Mouse (Mus musculus) cerebellum, adult 2 months (tissue): Measurements from ENCODE around the gene Lysmd1. TPM values are rescaled to one million over a fixed set of nuclear protein-coding genes. Genes with fewer than 3 reads are reported as not detected.

Experiments
- DNase-seq, 2 experiments: peaks; one replicate each; pipeline ENCODE4 v3.0.0; 2021
- H3K27ac ChIP-seq: fragments of 200-500 bp; 2 replicates; pipeline ENCODE4 v1.5.1; 2012; ENCODE audit warnings: low read length, control low read depth, inconsistent platforms; ENCODE audit not compliant: insufficient read depth
- H3K27me3 ChIP-seq: fragments of 200-500 bp; 2 replicates; pipeline ENCODE4 v1.6.1; 2012; ENCODE audit warnings: inconsistent platforms, mild to moderate bottlenecking, low read length, moderate library complexity; ENCODE audit not compliant: control insufficient read depth, insufficient read depth
- H3K4me1 ChIP-seq: fragments of 200-500 bp; 2 replicates; pipeline ENCODE4 v1.6.1; 2011; ENCODE audit warnings: low read length; ENCODE audit not compliant: control insufficient read depth, insufficient read depth
- H3K4me3 ChIP-seq: fragments of 200-500 bp; replicated peaks from 2 replicates; pipeline ENCODE3; 2011; ENCODE audit warnings: mild to moderate bottlenecking, low read depth, low read length, control low read depth; ENCODE audit not compliant: insufficient read depth
- CTCF ChIP-seq: fragments of 200-500 bp; IDR thresholded peaks from 2 replicates; pipeline ENCODE4 v1.5.1; 2011; ENCODE audit warnings: low read depth, mild to moderate bottlenecking, control low read depth, low read length, moderate library complexity, borderline replicate concordance; ENCODE audit not compliant: insufficient read depth
- POLR2A ChIP-seq: fragments of 200-500 bp; IDR thresholded peaks from 2 replicates; pipeline ENCODE4 v1.6.1; 2011; ENCODE audit warnings: low read length, control low read depth, borderline replicate concordance; ENCODE audit not compliant: insufficient read depth
- WGBS: fragments of 180-500 bp; shearing (Covaris S2); methylation state at CpG from one replicate; pipeline ENCODE4 v1.1.7; 2018; 5-methylcytosine and 5-hydroxymethylcytosine counted together
- polyA plus RNA-seq: library from polyadenylated mRNA; depleted of rRNA; stranded (reverse); fragments of >200 nt; gene quantifications from 2 replicates; pipeline ENCODE4 v1.2.3, GENCODE M21; 2012

Gene Lysmd1
- polyA plus RNA-seq, 1 experiment = 34.9 TPM

DNA sequence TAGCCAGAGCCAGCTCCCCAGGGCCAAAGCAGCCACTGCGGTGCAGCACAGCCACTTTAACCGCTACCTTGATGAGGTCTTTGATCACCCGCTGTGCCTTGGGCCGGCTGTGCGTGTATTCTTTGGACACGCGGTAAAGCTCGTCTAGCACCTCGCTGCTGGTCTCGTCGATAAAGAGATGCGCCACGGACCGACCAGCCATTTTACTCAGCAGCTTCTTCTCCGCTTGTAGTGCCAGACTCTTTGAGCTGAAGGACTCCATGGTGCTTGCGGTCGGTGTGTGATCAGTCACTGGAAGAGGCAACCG is 6.4 kb downstream of the Lysmd1 start:
- TF ChIP-seq POLR2A (no peak), CTCF (no peak)
- H3K27me3 ChIP-seq = no peaks in the 10 kb centered on the region
- H3K4me1 ChIP-seq = peaks cover 2% of the 10 kb centered on the region; the same call in 1 of the 2 replicates
- H3K27ac ChIP-seq = no peak overlapping the region
- H3K4me3 ChIP-seq = no peak overlapping the region
- 63% methylated on average over 18 of the region's 18 CpGs for WGBS
- DNase-seq = no peak

DNA sequence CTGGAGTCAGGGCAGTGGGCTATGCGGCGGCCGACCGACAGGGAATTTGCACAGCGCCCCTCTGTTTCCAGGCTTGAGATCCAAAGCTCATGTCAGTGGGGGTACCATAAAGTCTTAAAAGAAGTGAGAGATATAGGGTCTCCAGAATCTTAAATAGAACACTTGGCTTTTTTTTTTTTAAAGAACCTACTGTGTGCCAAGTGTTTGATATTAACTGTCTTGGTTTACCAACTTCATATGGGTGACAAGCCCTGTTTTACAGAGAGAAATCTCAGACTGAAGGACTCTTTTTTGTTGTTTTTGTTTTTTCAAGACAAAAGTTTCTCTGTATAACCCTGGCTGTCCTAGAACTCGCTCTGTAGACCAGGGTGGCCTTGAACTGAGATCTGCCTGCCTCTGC is 6.9 kb downstream of the Lysmd1 start:
- no peak for DNase-seq
- Histone ChIP-seq H3K27ac (no peak overlapping the region), H3K4me1 (no peaks in the 10 kb centered on the region; the same call in 1 of the 2 replicates), H3K27me3 (no peaks in the 10 kb centered on the region), H3K4me3 (no peak overlapping the region)
- TF ChIP-seq CTCF = no peak
- no peak for TF ChIP-seq POLR2A
- 93% methylated on average over 6 of the region's 6 CpGs for WGBS

DNA sequence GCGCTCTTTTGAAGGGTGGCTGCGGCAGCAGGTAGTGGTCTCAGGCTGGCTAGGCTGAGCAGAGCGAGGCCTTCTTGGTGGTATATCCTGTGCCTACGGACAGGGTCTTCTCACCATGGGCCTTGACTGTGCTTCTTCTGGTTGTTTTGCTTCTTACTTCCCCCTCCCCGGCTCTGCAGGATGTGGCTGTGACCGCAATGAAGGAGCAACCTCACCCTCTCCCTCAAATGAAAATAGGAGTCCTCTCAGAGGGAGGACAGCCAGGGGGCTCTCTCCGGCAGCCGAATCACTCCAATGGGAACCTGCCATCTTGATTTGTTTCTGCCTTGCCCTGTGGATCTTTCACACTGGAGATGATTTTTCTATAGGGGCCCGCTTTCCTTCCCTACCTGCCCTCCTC is 7.6 kb downstream of the Lysmd1 start:
- Histone ChIP-seq H3K27ac (no peak overlapping the region), H3K4me3 (no peak overlapping the region)
- WGBS = 99% methylated on average over 9 of the region's 9 CpGs

DNA sequence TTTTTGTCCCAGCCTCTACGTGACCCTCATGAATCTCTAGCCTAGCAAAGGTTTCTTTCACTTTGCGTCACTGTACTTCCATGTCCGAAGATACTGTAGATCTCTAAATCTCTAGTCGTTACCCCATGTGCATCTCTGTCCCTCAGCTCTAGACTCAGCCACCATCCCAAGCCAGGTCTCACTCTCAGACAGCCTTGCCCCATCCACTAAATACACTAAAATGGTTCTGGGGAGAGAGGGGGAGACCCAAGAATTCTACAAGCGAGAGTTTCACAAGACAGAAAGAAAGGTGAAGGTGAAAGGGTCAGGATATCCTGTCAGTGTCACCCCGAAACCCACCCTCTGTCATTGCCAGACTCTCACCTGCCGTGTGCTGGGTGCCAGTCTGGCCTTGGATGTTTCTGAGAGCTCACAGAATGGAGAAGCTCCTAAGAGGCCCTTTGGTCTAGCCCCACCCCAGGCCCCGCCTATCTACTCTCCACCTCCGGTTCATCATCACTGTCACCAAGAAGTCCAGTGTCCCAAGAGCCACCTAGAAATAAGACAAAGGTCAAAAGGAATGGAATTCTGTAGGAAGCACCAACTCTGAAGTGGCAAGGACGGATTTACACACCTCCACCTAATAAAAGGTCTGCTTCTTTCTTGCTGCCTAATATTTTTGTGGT is 8.2 kb downstream of the Lysmd1 start, which contains the start of gene Tnfaip8l2:
Tnfaip8l2 (minus strand) TSS at position 409 of the 665 bp plus-strand sequence.
- WGBS = 83% methylated on average over 10 of the region's 10 CpGs
- no peak within 1 kb of the TSS for H3K4me3 ChIP-seq
- no peak for DNase-seq
- no peaks in the 10 kb centered on the region for H3K27me3 ChIP-seq
- H3K4me1 ChIP-seq = no peaks in the 10 kb centered on the region
- TF ChIP-seq CTCF = no peak
- no peak for TF ChIP-seq POLR2A
- no peak within 1 kb of the TSS for H3K27ac ChIP-seq

More for the DNA sequence above, 7.6 kb downstream of the Lysmd1 start:
- no peak for TF ChIP-seq POLR2A
- no peak for TF ChIP-seq CTCF
- Histone ChIP-seq H3K27me3 (no peaks in the 10 kb centered on the region), H3K4me1 (no peaks in the 10 kb centered on the region; the same call in 1 of the 2 replicates)
- no peak for DNase-seq

DNA sequence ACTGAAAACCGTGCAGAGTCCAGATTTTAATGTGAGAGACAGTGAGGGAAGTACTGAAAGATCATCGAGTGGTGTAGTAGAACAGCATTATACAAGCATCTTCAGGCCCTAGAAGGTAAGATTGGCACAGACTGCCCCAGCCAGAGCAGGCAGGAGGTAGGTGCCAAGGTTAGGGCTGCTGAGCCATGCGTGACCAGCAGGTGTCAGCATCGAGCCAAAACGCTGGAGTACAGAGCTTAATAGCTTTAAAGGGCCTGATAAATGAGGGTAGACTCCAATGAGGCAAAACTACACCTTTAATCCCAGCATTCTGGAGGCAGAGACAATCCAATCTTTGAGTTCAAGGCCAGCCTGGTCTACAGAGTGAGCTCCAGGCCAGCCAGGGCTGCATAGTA is 8.7 kb downstream of the Lysmd1 start:
- H3K4me3 ChIP-seq = no peak overlapping the region
- peak; percentile 88 to 95 for DNase-seq
- TF ChIP-seq CTCF (peak; percentile 98), POLR2A (no peak)
- H3K27ac ChIP-seq = no peak overlapping the region
- 9% methylated on average over 5 of the region's 5 CpGs for WGBS
- no peaks in the 10 kb centered on the region for H3K4me1 ChIP-seq
- no peaks in the 10 kb centered on the region for H3K27me3 ChIP-seq

DNA sequence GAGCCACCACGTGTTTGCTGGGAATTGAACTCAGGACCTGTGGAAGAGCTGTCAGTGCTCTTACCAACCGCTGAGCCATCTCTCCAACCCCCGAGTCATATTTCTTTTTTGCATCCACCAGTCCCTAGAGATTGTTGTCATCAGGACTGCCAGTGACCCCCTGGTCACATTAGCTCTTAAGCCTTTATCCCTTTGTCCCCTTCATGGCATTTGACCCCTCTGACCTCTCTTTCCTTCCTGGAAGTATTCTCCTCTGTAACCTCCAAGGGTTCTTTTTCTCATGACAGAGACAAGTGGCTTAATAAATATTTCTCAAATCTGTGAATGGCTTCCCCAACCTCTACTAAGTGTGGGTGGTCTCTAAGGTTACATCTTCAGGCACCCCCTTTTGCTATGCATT is 14.0 kb downstream of the Lysmd1 start:
- Histone ChIP-seq H3K27ac (no peak overlapping the region), H3K27me3 (no peaks in the 10 kb centered on the region), H3K4me1 (no peaks in the 10 kb centered on the region), H3K4me3 (no peak overlapping the region)
- DNase-seq = no peak
- 61% methylated on average over 3 of the region's 3 CpGs for WGBS
- TF ChIP-seq POLR2A = no peak
- no peak for TF ChIP-seq CTCF

DNA sequence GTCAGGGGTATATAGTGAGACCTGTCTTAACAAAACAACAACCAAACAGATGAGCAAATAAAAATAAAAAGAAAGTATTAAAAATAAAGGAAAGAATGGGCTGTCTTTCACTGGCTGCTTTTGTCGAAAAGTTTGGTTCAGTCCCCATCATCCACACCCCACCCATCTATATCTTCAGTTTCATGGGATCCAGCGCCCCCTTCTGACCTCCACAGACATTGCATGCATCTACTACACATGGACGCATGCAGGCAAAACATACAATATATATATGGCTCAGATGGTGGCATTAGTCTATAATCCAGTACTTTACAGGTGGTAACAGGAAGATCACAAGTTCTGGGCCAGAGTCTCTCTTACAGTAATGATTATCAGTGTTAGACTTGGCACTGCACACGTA is 20.0 kb downstream of the Lysmd1 start:
- no peak overlapping the region for H3K27ac ChIP-seq
- WGBS = 44% methylated on average over 4 of the region's 4 CpGs
- no peak overlapping the region for H3K4me3 ChIP-seq
- TF ChIP-seq CTCF (peak; percentile 58), POLR2A (no peak)
- no peaks in the 10 kb centered on the region for H3K4me1 ChIP-seq
- DNase-seq = peak in 1 of 2 experiments; percentile 50
- H3K27me3 ChIP-seq = no peaks in the 10 kb centered on the region

DNA sequence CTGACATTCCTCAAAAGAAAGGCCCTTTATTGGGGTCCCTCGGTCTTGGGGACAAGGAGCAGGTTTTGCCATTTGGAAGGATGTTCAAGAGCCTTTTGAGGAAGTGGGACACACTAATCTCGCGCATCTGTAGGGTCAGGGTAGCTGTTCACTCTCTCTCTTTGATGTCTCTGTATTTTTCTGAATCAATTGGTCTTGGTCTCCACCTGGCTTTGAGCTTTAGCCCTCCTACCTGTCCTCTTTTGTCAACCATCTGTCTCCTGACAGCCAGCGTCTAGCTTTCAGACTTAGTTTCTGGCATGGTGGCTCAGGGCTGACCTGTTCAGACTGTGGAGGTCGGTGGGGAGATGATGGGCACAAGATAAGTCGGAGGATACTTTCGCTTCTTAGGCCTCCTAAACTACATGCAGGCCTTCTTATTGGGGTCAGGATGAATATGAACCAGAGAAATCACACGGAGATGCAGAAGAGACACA is 25.7 kb downstream of the Lysmd1 start:
- H3K27me3 ChIP-seq = no peaks in the 10 kb centered on the region
- peak in 1 of 2 experiments; percentile 27 for DNase-seq
- TF ChIP-seq POLR2A (no peak), CTCF (no peak)
- peak overlapping the region; percentile 34; the same call in 1 of the 2 replicates for H3K27ac ChIP-seq
- 20% methylated on average over 8 of the region's 8 CpGs for WGBS
- H3K4me1 ChIP-seq = peaks cover 28% of the 10 kb centered on the region
- H3K4me3 ChIP-seq = peak overlapping the region; percentile 73
